Mouse (Mus musculus) C2C12 (cell line): ENCODE results near the gene Mecom.

Source experiments
- CTCF ChIP-seq: IDR thresholded peaks from one replicate; pipeline ENCODE4 v1.5.1; 2011; ENCODE audit not compliant: control insufficient read depth, insufficient read depth, insufficient read length
- MAX ChIP-seq: IDR thresholded peaks from one replicate; pipeline ENCODE4 v1.6.1; 2011; ENCODE audit warnings: mild to moderate bottlenecking, control low read depth

GRCm38 (mm10) chr3:30173812-30174211, 374.0 kb downstream of the Mecom start:
- TF ChIP-seq MAX = no peak
- TF ChIP-seq CTCF = no peak
